Mouse (Mus musculus): ENCODE data around the gene Poc1a. TPM values are rescaled to one million over a fixed set of nuclear protein-coding genes. Genes with fewer than 3 reads are reported as not detected.

Gene Poc1a
- polyA plus RNA-seq, 1 experiment: 24.3 TPM

GRCm38 (mm10) chr9:106312950-106313360 is 32.1 kb downstream of the Poc1a start:
- H3K9ac ChIP-seq (ENCODE audit: low read depth, poor library complexity, severe bottlenecking): no peak overlapping the region
- TF ChIP-seq EP300 (IDR thresholded peaks at IDR 0.05; ENCODE audit: insufficient read depth, low read depth, low read length): no peak
- no peak for TF ChIP-seq POLR2A (IDR thresholded peaks at IDR 0.05; ENCODE audit: insufficient read depth, low read length)
- no peak for TF ChIP-seq CTCF (IDR thresholded peaks at IDR 0.05; ENCODE audit: low read depth, low read length)
- H3K36me3 ChIP-seq (ENCODE audit: control insufficient read depth, insufficient read depth, low read length, poor library complexity, severe bottlenecking): no peaks in the 10 kb centered on the region
- H3K4me1 ChIP-seq (ENCODE audit: control insufficient read depth, insufficient read depth, low read length): no peaks in the 10 kb centered on the region
- H3K4me3 ChIP-seq (ENCODE audit: low read depth, low read length): no peak overlapping the region
- H3K27me3 ChIP-seq (ENCODE audit: control insufficient read depth, insufficient read depth, low read length, poor library complexity, severe bottlenecking): no peaks in the 10 kb centered on the region
- no peak overlapping the region for H3K27ac ChIP-seq (ENCODE audit: insufficient read depth, low read length)
- no peaks in the 10 kb centered on the region for H3K9me3 ChIP-seq (replicated peaks; ENCODE audit: control insufficient read depth, insufficient read depth, low read length, poor library complexity, severe bottlenecking)

DNA sequence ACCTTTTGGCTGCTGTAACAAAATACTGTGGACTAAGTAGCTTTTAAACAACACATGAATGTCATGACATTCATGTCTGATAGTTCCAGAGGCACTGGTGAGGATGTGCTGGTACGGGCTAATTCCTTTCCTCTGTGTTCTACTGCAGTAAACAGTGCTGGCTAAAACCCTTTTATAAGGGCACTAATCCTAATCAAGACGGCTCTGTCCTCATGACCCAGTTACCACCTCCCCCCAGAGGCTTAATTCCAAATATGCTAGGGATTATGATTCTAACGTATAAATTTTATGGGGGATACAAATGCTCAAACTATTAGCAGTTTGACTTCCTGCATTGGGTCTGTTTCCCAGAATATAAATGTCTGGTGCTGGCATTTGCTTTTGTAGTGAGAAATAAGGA is 33.3 kb downstream of the Poc1a start:
- Histone ChIP-seq H3K27me3 (ENCODE audit: control insufficient read depth, insufficient read depth, low read length, poor library complexity, severe bottlenecking) (no peaks in the 10 kb centered on the region), H3K36me3 (ENCODE audit: control insufficient read depth, insufficient read depth, low read length, poor library complexity, severe bottlenecking) (no peaks in the 10 kb centered on the region), H3K4me1 (ENCODE audit: control insufficient read depth, insufficient read depth, low read length) (no peaks in the 10 kb centered on the region), H3K9ac (ENCODE audit: low read depth, poor library complexity, severe bottlenecking) (no peak overlapping the region), H3K4me3 (ENCODE audit: low read depth, low read length) (no peak overlapping the region), H3K27ac (ENCODE audit: insufficient read depth, low read length) (no peak overlapping the region), H3K9me3 (replicated peaks; ENCODE audit: control insufficient read depth, insufficient read depth, low read length, poor library complexity, severe bottlenecking) (no peaks in the 10 kb centered on the region)
- no peak for TF ChIP-seq EP300 (IDR thresholded peaks at IDR 0.05; ENCODE audit: insufficient read depth, low read depth, low read length)
- no peak for TF ChIP-seq CTCF (IDR thresholded peaks at IDR 0.05; ENCODE audit: low read depth, low read length)
- no peak for TF ChIP-seq POLR2A (IDR thresholded peaks at IDR 0.05; ENCODE audit: insufficient read depth, low read length)

- H3K4me3 ChIP-seq (ENCODE audit: low read depth, low read length): no peak overlapping the region
- H3K36me3 ChIP-seq (ENCODE audit: control insufficient read depth, insufficient read depth, low read length, poor library complexity, severe bottlenecking): no peaks in the 10 kb centered on the region
- no peaks in the 10 kb centered on the region for H3K27me3 ChIP-seq (ENCODE audit: control insufficient read depth, insufficient read depth, low read length, poor library complexity, severe bottlenecking)
- no peak overlapping the region for H3K27ac ChIP-seq (ENCODE audit: insufficient read depth, low read length)
- TF ChIP-seq CTCF (IDR thresholded peaks at IDR 0.05; ENCODE audit: low read depth, low read length): no peak
- H3K4me1 ChIP-seq (ENCODE audit: control insufficient read depth, insufficient read depth, low read length): peaks cover 4% of the 10 kb centered on the region
- H3K9ac ChIP-seq (ENCODE audit: low read depth, poor library complexity, severe bottlenecking): no peak overlapping the region
- H3K9me3 ChIP-seq (replicated peaks; ENCODE audit: control insufficient read depth, insufficient read depth, low read length, poor library complexity, severe bottlenecking): no peaks in the 10 kb centered on the region
These were observed 37.2 kb downstream of the Poc1a start for GRCm38 (mm10) chr9:106318074-106318473.

- Histone ChIP-seq H3K27me3 (ENCODE audit: control insufficient read depth, insufficient read depth, low read length, poor library complexity, severe bottlenecking) (no peaks in the 10 kb centered on the region), H3K9ac (ENCODE audit: low read depth, poor library complexity, severe bottlenecking) (no peak overlapping the region), H3K9me3 (replicated peaks; ENCODE audit: control insufficient read depth, insufficient read depth, low read length, poor library complexity, severe bottlenecking) (no peaks in the 10 kb centered on the region), H3K4me1 (ENCODE audit: control insufficient read depth, insufficient read depth, low read length) (peaks cover 4% of the 10 kb centered on the region), H3K36me3 (ENCODE audit: control insufficient read depth, insufficient read depth, low read length, poor library complexity, severe bottlenecking) (no peaks in the 10 kb centered on the region), H3K27ac (ENCODE audit: insufficient read depth, low read length) (no peak overlapping the region), H3K4me3 (ENCODE audit: low read depth, low read length) (no peak overlapping the region)
- TF ChIP-seq POLR2A (IDR thresholded peaks at IDR 0.05; ENCODE audit: insufficient read depth, low read length) (no peak), CTCF (IDR thresholded peaks at IDR 0.05; ENCODE audit: low read depth, low read length) (no peak), EP300 (IDR thresholded peaks at IDR 0.05; ENCODE audit: insufficient read depth, low read depth, low read length) (no peak)
These were observed 38.2 kb downstream of the Poc1a start for GRCm38 (mm10) chr9:106319095-106319494.

GRCm38 (mm10) chr9:106322497-106322896 is 41.6 kb downstream of the Poc1a start:
- no peak overlapping the region for H3K27ac ChIP-seq (ENCODE audit: insufficient read depth, low read length)
- H3K9me3 ChIP-seq (replicated peaks; ENCODE audit: control insufficient read depth, insufficient read depth, low read length, poor library complexity, severe bottlenecking): no peaks in the 10 kb centered on the region
- H3K4me1 ChIP-seq (ENCODE audit: control insufficient read depth, insufficient read depth, low read length): peaks cover 4% of the 10 kb centered on the region
- no peak overlapping the region for H3K9ac ChIP-seq (ENCODE audit: low read depth, poor library complexity, severe bottlenecking)
- no peaks in the 10 kb centered on the region for H3K36me3 ChIP-seq (ENCODE audit: control insufficient read depth, insufficient read depth, low read length, poor library complexity, severe bottlenecking)
- H3K4me3 ChIP-seq (ENCODE audit: low read depth, low read length): no peak overlapping the region
- H3K27me3 ChIP-seq (ENCODE audit: control insufficient read depth, insufficient read depth, low read length, poor library complexity, severe bottlenecking): no peaks in the 10 kb centered on the region
- TF ChIP-seq CTCF (IDR thresholded peaks at IDR 0.05; ENCODE audit: low read depth, low read length) (no peak), POLR2A (IDR thresholded peaks at IDR 0.05; ENCODE audit: insufficient read depth, low read length) (no peak), EP300 (IDR thresholded peaks at IDR 0.05; ENCODE audit: insufficient read depth, low read depth, low read length) (no peak)

DNA sequence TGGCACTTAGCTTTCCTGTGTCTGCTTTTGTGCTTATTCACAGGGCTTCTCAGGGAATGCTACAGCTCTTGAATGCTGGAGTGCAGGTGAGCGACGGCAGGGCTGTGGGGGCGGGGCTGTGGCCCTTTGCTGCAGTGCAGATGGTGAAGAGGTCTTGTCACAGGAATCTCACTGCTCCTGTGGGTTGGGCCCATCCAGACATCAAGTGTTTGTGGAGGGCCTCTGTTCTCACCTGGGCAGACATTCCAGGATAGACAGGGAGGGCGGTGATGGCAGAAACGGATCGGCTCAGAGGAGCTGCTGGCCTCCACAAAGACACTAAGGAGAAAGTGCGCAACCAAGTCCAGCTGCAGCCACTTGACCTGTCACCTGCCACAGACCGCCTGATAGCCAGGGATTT is 45.4 kb downstream of the Poc1a start:
- Histone ChIP-seq H3K9me3 (replicated peaks; ENCODE audit: control insufficient read depth, insufficient read depth, low read length, poor library complexity, severe bottlenecking) (no peaks in the 10 kb centered on the region), H3K4me1 (ENCODE audit: control insufficient read depth, insufficient read depth, low read length) (peaks cover 4% of the 10 kb centered on the region), H3K9ac (ENCODE audit: low read depth, poor library complexity, severe bottlenecking) (no peak overlapping the region), H3K27me3 (ENCODE audit: control insufficient read depth, insufficient read depth, low read length, poor library complexity, severe bottlenecking) (no peaks in the 10 kb centered on the region), H3K27ac (ENCODE audit: insufficient read depth, low read length) (no peak overlapping the region), H3K4me3 (ENCODE audit: low read depth, low read length) (no peak overlapping the region), H3K36me3 (ENCODE audit: control insufficient read depth, insufficient read depth, low read length, poor library complexity, severe bottlenecking) (no peaks in the 10 kb centered on the region)
- no peak for TF ChIP-seq EP300 (IDR thresholded peaks at IDR 0.05; ENCODE audit: insufficient read depth, low read depth, low read length)
- no peak for TF ChIP-seq CTCF (IDR thresholded peaks at IDR 0.05; ENCODE audit: low read depth, low read length)
- no peak for TF ChIP-seq POLR2A (IDR thresholded peaks at IDR 0.05; ENCODE audit: insufficient read depth, low read length)
